Mouse (Mus musculus) MEL (cell line): ENCODE results near the gene Plekha8. TPM values are rescaled to one million over a fixed set of nuclear protein-coding genes. Genes with fewer than 3 reads are reported as not detected.

ENCODE experiments used
- DNase-seq: peaks from one replicate; pipeline ENCODE4 v3.0.0; 2011; ENCODE audit warnings: low read depth, low spot score
- H3K27ac ChIP-seq: 2 replicates; pipeline ENCODE4 v1.5.1; 2012; ENCODE audit warnings: low read depth, mild to moderate bottlenecking, control low read depth, low read length, moderate library complexity; ENCODE audit not compliant: control insufficient read depth
- H3K27me3 ChIP-seq, 2 experiments: fragments of 150-350 bp in 1 of 2; sonication (generic) in 1 of 2; 2 replicates each; pipeline ENCODE4 v1.6.1; 2012; ENCODE audit warnings: low read length in 2 of 2, mild to moderate bottlenecking in 2 of 2, improper control_type of control experiment in 1 of 2, moderate library complexity in 1 of 2; ENCODE audit not compliant: insufficient read depth in 2 of 2, control insufficient read depth in 1 of 2
- H3K36me3 ChIP-seq, 2 experiments: 2 replicates each; pipeline ENCODE4 v1.6.1; 2012 to 2014; ENCODE audit warnings: low read length in 2 of 2, improper control_type of control experiment in 1 of 2, inconsistent platforms in 1 of 2, mild to moderate bottlenecking in 1 of 2; ENCODE audit not compliant: insufficient read depth in 2 of 2, control insufficient read depth in 1 of 2
- H3K4me1 ChIP-seq, 2 experiments: fragments of 150-350 bp in 1 of 2; sonication (generic) in 1 of 2; 2 replicates each; pipeline ENCODE4 v1.6.1; 2012; ENCODE audit warnings: low read length in 2 of 2, improper control_type of control experiment in 1 of 2, mild to moderate bottlenecking in 1 of 2; ENCODE audit not compliant: insufficient read depth in 2 of 2, control insufficient read depth in 1 of 2
- H3K4me3 ChIP-seq, 2 experiments: fragments of 150-350 bp in 1 of 2; sonication (generic) in 1 of 2; 2 replicates each; pipeline ENCODE4 v1.5.1; 2012; ENCODE audit warnings: low read depth in 2 of 2, low read length in 2 of 2, mild to moderate bottlenecking in 2 of 2, moderate library complexity in 2 of 2, control low read depth in 1 of 2, improper control_type of control experiment in 1 of 2; ENCODE audit not compliant: control insufficient read depth in 1 of 2, insufficient read depth in 1 of 2
- H3K79me2 ChIP-seq: 2 replicates; pipeline ENCODE4 v1.6.1; 2012; ENCODE audit warnings: mild to moderate bottlenecking, low read length, moderate library complexity; ENCODE audit not compliant: control insufficient read depth, poor library complexity, insufficient read depth
- H3K9ac ChIP-seq: 2 replicates; pipeline ENCODE4 v1.6.1; 2012; ENCODE audit warnings: low read depth, mild to moderate bottlenecking, control low read depth, low read length, moderate library complexity; ENCODE audit not compliant: control insufficient read depth, poor library complexity, severe bottlenecking
- H3K9me3 ChIP-seq: fragments of 150-350 bp; sonication (generic); replicated peaks from 2 replicates; pipeline ENCODE4 v1.6.1; 2012; ENCODE audit warnings: mild to moderate bottlenecking, low read length, improper control_type of control experiment, moderate library complexity; ENCODE audit not compliant: insufficient read depth
- CHD1 ChIP-seq: IDR thresholded peaks from 2 replicates; pipeline ENCODE4 v1.6.1; 2012; ENCODE audit warnings: low read depth, mild to moderate bottlenecking, inconsistent platforms, low read length, improper control_type of control experiment
- CHD2 ChIP-seq: IDR thresholded peaks from 2 replicates; pipeline ENCODE4 v1.6.1; 2011; ENCODE audit warnings: low read length, improper control_type of control experiment
- ELF1 ChIP-seq: IDR thresholded peaks from 2 replicates; pipeline ENCODE4 v1.6.1; 2014; ENCODE audit warnings: low read depth, mild to moderate bottlenecking, inconsistent platforms, low read length, improper control_type of control experiment, moderate library complexity
- EP300 ChIP-seq, 2 experiments: IDR thresholded peaks; 2 replicates each; pipeline ENCODE4 v1.6.1; 2011; ENCODE audit warnings: improper control_type of control experiment in 2 of 2, low read length in 2 of 2, low read depth in 1 of 2, mild to moderate bottlenecking in 1 of 2
- GABPA ChIP-seq: IDR thresholded peaks from 2 replicates; pipeline ENCODE4 v1.6.1; 2012; ENCODE audit warnings: low read depth, mild to moderate bottlenecking, inconsistent platforms, low read length, improper control_type of control experiment, moderate library complexity
- JUND ChIP-seq: IDR thresholded peaks from 2 replicates; pipeline ENCODE4 v1.6.1; 2011; ENCODE audit warnings: low read depth, mild to moderate bottlenecking, improper control_type of control experiment, low read length
- KAT2A ChIP-seq: conservative IDR thresholded peaks from 2 replicates; pipeline ENCODE4 v1.6.1; 2012; ENCODE audit warnings: low read depth, low read length, improper control_type of control experiment, inconsistent platforms
- MAX ChIP-seq: IDR thresholded peaks from 2 replicates; pipeline ENCODE4 v1.6.1; 2011; ENCODE audit warnings: low read length, improper control_type of control experiment
- MAZ ChIP-seq: IDR thresholded peaks from 2 replicates; pipeline ENCODE4 v1.6.1; 2012; ENCODE audit warnings: low read depth, mild to moderate bottlenecking, inconsistent platforms, low read length, improper control_type of control experiment
- MEF2A ChIP-seq: IDR thresholded peaks from 2 replicates; pipeline ENCODE4 v1.6.1; 2014; ENCODE audit warnings: low read depth, mild to moderate bottlenecking, inconsistent platforms, low read length, improper control_type of control experiment; ENCODE audit not compliant: poor library complexity, insufficient replicate concordance, severe bottlenecking; ENCODE audit errors: extremely low read depth
- MYB ChIP-seq: IDR thresholded peaks from 2 replicates; pipeline ENCODE4 v1.6.1; 2011; ENCODE audit warnings: mild to moderate bottlenecking, low read depth, low read length, improper control_type of control experiment
- MYC ChIP-seq: IDR thresholded peaks from 2 replicates; pipeline ENCODE4 v1.6.1; 2011; ENCODE audit warnings: low read depth, mild to moderate bottlenecking, low read length, improper control_type of control experiment, moderate library complexity
- POLR2A ChIP-seq, 2 experiments: IDR thresholded peaks; 2 replicates each; pipeline ENCODE4 v1.6.1; 2011 to 2012; ENCODE audit warnings: low read length in 2 of 2, mild to moderate bottlenecking in 2 of 2, control low read depth in 1 of 2, improper control_type of control experiment in 1 of 2, low read depth in 1 of 2, moderate library complexity in 1 of 2; ENCODE audit not compliant: control insufficient read depth in 1 of 2, insufficient read depth in 1 of 2, poor library complexity in 1 of 2
- RAD21 ChIP-seq: IDR thresholded peaks from 2 replicates; pipeline ENCODE4 v1.6.1; 2011; ENCODE audit warnings: mild to moderate bottlenecking, low read depth, low read length, improper control_type of control experiment
- SIN3A ChIP-seq: IDR thresholded peaks from 2 replicates; pipeline ENCODE4 v1.6.1; 2012; ENCODE audit warnings: low read length, improper control_type of control experiment, inconsistent platforms
- TBP ChIP-seq: IDR thresholded peaks from 2 replicates; pipeline ENCODE4 v1.8.0; 2011; ENCODE audit warnings: low read depth, low read length, improper control_type of control experiment
- UBTF ChIP-seq: IDR thresholded peaks from 2 replicates; pipeline ENCODE4 v1.6.1; 2012; ENCODE audit warnings: low read depth, mild to moderate bottlenecking, inconsistent platforms, low read length, improper control_type of control experiment, moderate library complexity, borderline replicate concordance; ENCODE audit not compliant: insufficient read depth
- USF1 ChIP-seq: IDR thresholded peaks from 2 replicates; pipeline ENCODE4 v1.6.1; 2014; ENCODE audit warnings: low read depth, mild to moderate bottlenecking, inconsistent platforms, low read length, improper control_type of control experiment, moderate library complexity
- USF2 ChIP-seq, 2 experiments: IDR thresholded peaks; 2 replicates each; pipeline ENCODE4 v1.6.1; 2011 to 2012; ENCODE audit warnings: improper control_type of control experiment in 2 of 2, low read length in 2 of 2, borderline replicate concordance in 1 of 2, inconsistent platforms in 1 of 2, low read depth in 1 of 2, mild to moderate bottlenecking in 1 of 2; ENCODE audit not compliant: insufficient read depth in 1 of 2
- ZC3H11A ChIP-seq: IDR thresholded peaks from 2 replicates; pipeline ENCODE4 v1.6.1; 2012; ENCODE audit warnings: low read depth, mild to moderate bottlenecking, inconsistent platforms, low read length, improper control_type of control experiment
- ZKSCAN1 ChIP-seq: IDR thresholded peaks from 2 replicates; pipeline ENCODE4 v1.6.1; 2012; ENCODE audit warnings: low read depth, mild to moderate bottlenecking, inconsistent platforms, low read length, improper control_type of control experiment, moderate library complexity
- ZMIZ1 ChIP-seq: IDR thresholded peaks from 2 replicates; pipeline ENCODE4 v1.6.1; 2012; ENCODE audit warnings: low read depth, mild to moderate bottlenecking, inconsistent platforms, low read length, improper control_type of control experiment, moderate library complexity
- ZNF384 ChIP-seq: IDR thresholded peaks from 2 replicates; pipeline ENCODE4 v1.6.1; 2012; ENCODE audit warnings: low read depth, mild to moderate bottlenecking, inconsistent platforms, low read length, improper control_type of control experiment
- polyA plus RNA-seq, 2 experiments: library from polyadenylated mRNA; stranded (reverse) in 1 of 2; unstranded in 1 of 2; fragments of >175 nt in 1 of 2; fragments of >200 nt in 1 of 2; gene quantifications; 2 replicates each; pipeline versions ENCODE4 v1.2.1 to v1.2.4; 2012; ENCODE audit warnings: low replicate concordance in 2 of 2, low read depth in 1 of 2; ENCODE audit not compliant: insufficient read length in 2 of 2, insufficient read depth in 1 of 2, missing spikeins in 1 of 2
- total RNA-seq: library from RNA; depleted of rRNA; stranded (reverse); fragments of 300-350 nt; gene quantifications from 2 replicates; pipeline ENCODE4 v1.2.3, GENCODE M21; 2012

The Plekha8 gene
- total and polyA plus RNA-seq, 3 experiments = 11.6 to 16.8 TPM; not detected in 1

- Histone ChIP-seq H3K27ac (no peak overlapping the region), H3K9me3 (no peaks in the 10 kb centered on the region), H3K4me3 (no peak overlapping the region), H3K36me3 (no peaks in the 10 kb centered on the region), H3K9ac (no peak overlapping the region), H3K4me1 (no peaks in the 10 kb centered on the region), H3K27me3 (no peaks in the 10 kb centered on the region; a peak in 1 of 4 replicates), H3K79me2 (no peaks in the 10 kb centered on the region)
- no peak for DNase-seq
- TF ChIP-seq MYB (no peak), CHD1 (no peak), CHD2 (no peak), ELF1 (no peak), ZKSCAN1 (no peak), USF1 (no peak), SIN3A (no peak), MEF2A (no peak), GABPA (no peak), POLR2A (IDR thresholded peaks at IDR 0.05; ENCODE audit: control insufficient read depth in 1 of 2, insufficient read depth in 1 of 2, low read depth in 1 of 2, low read length in 2 of 2, poor library complexity in 1 of 2) (no peak), TBP (no peak)
Measured at GRCm38 (mm10) chr6:54550801-54551323, 44.0 kb upstream of the Plekha8 start.

- no peaks in the 10 kb centered on the region for H3K9me3 ChIP-seq
- no peaks in the 10 kb centered on the region for H3K79me2 ChIP-seq
- DNase-seq = no peak
- no peak overlapping the region for H3K9ac ChIP-seq
- H3K36me3 ChIP-seq = no peaks in the 10 kb centered on the region
- H3K27ac ChIP-seq = no peak overlapping the region
- TF ChIP-seq EP300 (IDR thresholded peaks at IDR 0.05; ENCODE audit: low read depth in 1 of 2, low read length in 2 of 2) (no peak), ZMIZ1 (no peak), ZNF384 (no peak), RAD21 (no peak), MAX (no peak), ZC3H11A (no peak), GABPA (no peak), KAT2A (no peak), UBTF (no peak), MYC (no peak), USF2 (IDR thresholded peaks at IDR 0.05; ENCODE audit: borderline replicate concordance in 1 of 2, insufficient read depth in 1 of 2, low read depth in 1 of 2, low read length in 2 of 2) (no peak), ELF1 (no peak), JUND (no peak), MAZ (no peak), USF1 (no peak)
- TF ChIP-seq, all 39 proteins: peak for 0
- Histone ChIP-seq H3K27me3 (no peaks in the 10 kb centered on the region; a peak in 1 of 4 replicates), H3K4me3 (no peak overlapping the region), H3K4me1 (no peaks in the 10 kb centered on the region)
Measured at GRCm38 (mm10) chr6:54552721-54553413, 42.0 kb upstream of the Plekha8 start.
